Mouse (Mus musculus) yolk sac, embryonic 10.5 days (tissue): Measurements from ENCODE around the gene Smim6.
A peak's percentile ranks its signal among the peaks of the same experiment; 100 is the strongest.

Experiments used
- DNase-seq: peaks from one replicate; pipeline ENCODE4 v3.0.0-alpha.2; 2017; ENCODE audit warnings: low spot score

Gene Smim6

GRCm38 (mm10) chr11:115901338-115902161 lies 10.3 kb upstream of the Smim6 start:
- DNase-seq = no peak

DNA sequence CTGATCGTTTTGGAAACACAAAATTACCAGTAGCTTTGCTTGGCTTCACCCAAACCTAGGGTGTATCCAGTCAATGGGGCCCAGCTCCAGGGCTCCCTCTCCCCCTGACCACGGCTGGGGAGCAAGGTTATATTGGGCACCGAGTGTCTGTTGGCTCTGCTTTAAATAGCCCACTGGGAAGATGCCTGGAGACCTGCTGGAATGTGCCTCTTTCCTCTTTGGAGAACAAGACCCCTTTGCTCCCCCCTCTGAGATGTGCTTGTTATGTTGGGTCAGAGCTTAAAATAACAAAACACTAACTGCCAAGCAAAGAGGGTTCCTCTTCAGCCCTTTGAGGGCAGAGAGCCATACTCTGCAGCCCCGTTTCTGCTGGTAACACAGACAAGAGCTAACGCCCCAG lies 9.6 kb upstream of the Smim6 start:
- no peak for DNase-seq

GRCm38 (mm10) chr11:115902831-115903230 lies 9.0 kb upstream of the Smim6 start:
- DNase-seq = no peak

GRCm38 (mm10) chr11:115903384-115904230 lies 8.2 kb upstream of the Smim6 start:
- peak; percentile 80 for DNase-seq

- DNase-seq = no peak
Measured at GRCm38 (mm10) chr11:115904231-115904955, 7.4 kb upstream of the Smim6 start.

DNA sequence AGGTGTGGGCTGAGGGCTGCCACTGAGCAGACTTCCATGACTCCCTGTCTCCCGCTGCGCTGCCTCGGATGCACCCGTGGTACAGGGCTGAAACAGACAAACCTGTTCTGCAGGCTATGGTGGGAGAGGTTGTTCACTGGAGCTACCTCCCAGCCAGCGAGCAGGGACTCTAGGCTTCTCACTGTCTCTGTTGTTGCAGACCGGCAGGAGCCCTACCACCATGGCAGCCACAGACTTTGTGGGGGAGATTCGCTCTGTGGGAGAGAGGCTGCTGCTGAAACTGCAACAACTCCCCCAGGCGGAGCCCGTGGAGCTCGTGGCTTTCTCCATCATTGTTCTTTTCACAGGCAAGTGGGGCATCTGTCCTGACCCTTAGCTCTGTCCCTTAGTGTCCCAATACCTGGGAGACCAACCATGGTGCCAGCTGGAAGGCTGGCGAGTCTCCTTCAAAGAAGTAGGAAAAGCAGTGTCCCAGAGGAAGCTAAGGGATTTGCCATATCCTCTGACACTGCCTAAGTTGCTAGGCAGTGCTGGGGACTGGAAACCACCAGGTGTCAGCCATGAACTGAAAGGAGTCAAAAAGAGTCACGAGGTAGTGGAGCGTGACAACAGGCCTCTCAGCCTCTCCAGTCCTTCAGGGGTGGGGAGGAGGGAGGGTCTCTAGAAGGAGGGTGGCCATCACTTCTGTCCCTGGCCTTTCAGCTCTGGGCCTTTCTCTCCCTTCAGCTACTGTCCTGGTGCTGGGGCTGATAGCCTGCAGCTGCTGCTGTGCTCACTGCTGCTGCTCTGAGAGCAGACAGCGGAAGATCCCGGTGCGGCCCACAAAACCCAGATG lies 6.6 kb upstream of the Smim6 start:
- no peak for DNase-seq

- DNase-seq = no peak
Measured at GRCm38 (mm10) chr11:115906116-115906515, 5.7 kb upstream of the Smim6 start.

DNA sequence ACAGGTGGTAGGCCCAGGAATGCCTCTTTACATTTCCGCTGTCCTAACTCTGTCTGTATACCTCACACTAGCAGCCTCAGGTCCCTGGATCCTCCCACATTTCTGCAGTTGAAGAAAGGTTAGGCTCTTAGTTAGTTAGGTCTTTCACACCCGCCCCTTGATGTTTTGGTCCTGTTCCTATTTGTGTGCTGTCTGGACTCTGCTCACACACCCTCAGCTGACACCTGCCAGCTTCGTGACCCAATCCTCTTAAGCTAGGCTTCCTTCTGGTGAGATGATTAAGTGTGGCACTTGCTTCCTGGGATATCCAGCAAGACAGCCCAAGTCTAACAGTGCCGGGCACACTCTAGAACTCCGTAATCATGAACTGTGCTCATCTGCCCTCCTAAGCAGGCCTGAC lies 5.3 kb upstream of the Smim6 start:
- DNase-seq = no peak

GRCm38 (mm10) chr11:115911134-115911561 lies 669 bp upstream of the Smim6 start:
- no peak for DNase-seq

DNA sequence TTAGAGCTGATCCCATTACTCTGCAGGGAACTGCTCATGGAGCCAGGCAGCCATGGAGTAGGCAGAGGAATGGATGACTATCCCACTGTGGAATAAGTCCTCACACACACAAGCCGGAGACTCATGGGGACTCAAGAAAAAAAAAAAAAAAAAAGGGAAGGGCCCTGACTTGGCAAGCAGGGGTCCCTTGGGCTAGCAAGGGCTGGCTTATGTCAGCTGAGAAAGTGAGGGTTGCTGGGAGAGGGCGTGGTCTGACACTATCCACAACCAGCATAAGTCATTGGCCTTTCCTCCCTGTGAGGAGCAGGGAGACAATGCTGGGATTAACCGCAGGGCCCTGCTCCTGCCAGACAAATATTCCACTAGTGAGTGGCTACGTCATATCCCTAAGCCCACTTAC lies 4.8 kb downstream of the Smim6 start:
- no peak for DNase-seq

- no peak for DNase-seq
Measured at GRCm38 (mm10) chr11:115918637-115919036, 6.8 kb downstream of the Smim6 start.

- DNase-seq = no peak
Measured at GRCm38 (mm10) chr11:115919073-115919472, 7.3 kb downstream of the Smim6 start.

- no peak for DNase-seq
Measured at GRCm38 (mm10) chr11:115920110-115920818, 8.4 kb downstream of the Smim6 start.

GRCm38 (mm10) chr11:115921986-115922385 lies 10.2 kb downstream of the Smim6 start:
- no peak for DNase-seq

DNA sequence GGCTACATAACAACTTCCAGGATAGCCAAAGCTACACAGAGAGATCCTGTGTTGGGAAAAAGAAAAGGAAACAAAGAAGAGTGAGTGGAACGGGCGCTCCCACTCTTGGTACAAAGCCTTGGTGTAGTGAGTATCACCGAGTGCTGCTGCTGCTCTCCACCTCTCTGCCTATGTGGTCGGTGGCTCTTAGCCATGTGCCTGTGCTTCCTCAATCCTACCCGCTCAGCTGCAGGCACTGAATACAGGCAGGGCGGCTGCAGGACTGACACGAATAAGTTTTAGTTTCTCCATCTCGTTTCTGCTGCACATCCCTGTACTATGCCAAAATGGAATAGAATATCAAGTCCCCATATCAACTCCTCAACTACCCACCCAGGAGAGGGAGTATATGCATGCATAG lies 17.2 kb downstream of the Smim6 start:
- no peak for DNase-seq

DNA sequence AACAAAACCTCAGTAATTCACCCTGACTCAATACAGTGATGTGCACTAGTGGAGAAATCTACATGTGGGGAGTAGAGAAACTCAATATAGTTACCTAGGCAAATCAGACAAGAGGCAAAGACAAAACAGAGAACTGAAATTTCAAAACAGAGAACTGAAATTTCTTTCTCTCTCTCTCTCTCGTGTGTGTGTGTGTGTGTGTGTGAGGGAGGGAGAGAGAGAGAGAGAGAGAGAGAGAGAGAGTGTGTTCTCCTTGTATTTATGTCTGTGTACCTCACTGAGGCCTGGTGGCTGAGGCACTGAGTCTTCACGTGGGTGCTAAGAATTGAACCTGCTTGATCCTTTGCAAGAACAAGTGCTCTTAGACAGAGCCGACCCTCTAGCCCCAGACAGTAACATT lies 18.0 kb downstream of the Smim6 start:
- DNase-seq = no peak

GRCm38 (mm10) chr11:115931235-115931634 lies 19.4 kb downstream of the Smim6 start:
- no peak for DNase-seq

- peak; percentile 96 for DNase-seq
Measured at GRCm38 (mm10) chr11:115933108-115933746, 21.4 kb downstream of the Smim6 start, which contains the start of the genes Sap30bp and Recql5. Gene Sap30bp (plus strand): TSS chr11:115933282. Gene Recql5 (minus strand): TSS chr11:115933477.

DNA sequence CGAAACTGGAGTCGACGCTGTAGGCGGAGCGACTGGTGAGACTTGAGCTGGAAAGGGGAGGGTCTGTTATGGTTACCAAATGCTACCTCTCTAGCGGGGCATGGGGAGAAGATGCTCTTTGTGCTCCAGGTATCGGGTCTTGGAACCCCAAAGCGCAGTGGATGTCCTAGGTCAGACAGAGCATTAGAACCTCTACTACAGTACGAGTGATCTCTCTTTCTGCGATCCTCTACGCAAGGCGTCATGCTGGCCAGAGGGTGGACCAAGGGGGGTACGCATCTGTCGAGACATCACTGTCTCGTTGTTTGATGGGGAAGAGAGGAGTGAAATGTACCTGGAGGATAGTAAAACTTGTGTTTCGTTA lies 21.9 kb downstream of the Smim6 start:
- DNase-seq = no peak

DNA sequence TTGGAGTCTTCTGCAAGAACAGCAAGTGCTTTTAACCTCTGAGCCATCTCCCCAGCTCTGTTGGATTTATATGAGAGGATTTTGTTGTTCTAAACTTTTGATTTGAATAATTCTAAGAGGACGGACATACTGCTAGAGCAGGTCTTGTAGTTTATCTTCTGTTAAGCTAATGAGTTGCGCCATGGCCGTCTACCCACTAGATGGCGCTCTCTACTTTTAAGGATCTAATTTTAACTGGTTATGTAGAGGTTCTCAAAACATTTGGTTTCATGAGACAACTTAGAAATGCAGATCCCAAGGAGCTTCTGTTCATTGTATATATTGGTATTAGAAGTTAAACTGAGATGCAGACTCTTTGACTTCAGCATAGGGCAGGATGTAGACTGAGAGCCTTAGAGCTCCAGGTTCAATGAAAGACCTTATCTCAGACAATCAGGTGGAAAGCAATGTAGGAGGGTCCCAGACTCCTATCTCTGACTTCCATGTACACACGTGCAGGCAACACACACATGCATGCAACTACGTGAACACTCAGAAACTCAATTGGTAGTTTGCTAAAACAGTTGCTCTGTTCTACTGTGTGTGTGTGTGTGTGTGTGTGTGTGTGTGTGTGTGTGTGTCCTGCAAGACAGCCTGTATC lies 28.0 kb downstream of the Smim6 start:
- DNase-seq = peak; percentile 53
